Mouse (Mus musculus) thymus, adult 2 months (tissue): ENCODE data around the gene Wt1.

Source experiments
- CTCF ChIP-seq: fragments of 200-500 bp; IDR thresholded peaks from 2 replicates; pipeline ENCODE4 v1.5.1; 2012; ENCODE audit warnings: mild to moderate bottlenecking, control low read depth, low read length, moderate library complexity, borderline replicate concordance; ENCODE audit not compliant: control insufficient read depth, poor library complexity, insufficient read depth; ENCODE audit errors: extremely low read depth
- POLR2A ChIP-seq: fragments of 200-500 bp; IDR thresholded peaks from 2 replicates; pipeline ENCODE4 v1.6.1; 2012; ENCODE audit warnings: mild to moderate bottlenecking, low read length, control low read depth, moderate library complexity; ENCODE audit not compliant: control insufficient read depth, poor library complexity, insufficient read depth; ENCODE audit errors: extremely low read depth

GRCm38 (mm10) chr2:105077151-105077550 is 49.2 kb upstream of the Wt1 start:
- no peak for TF ChIP-seq POLR2A
- TF ChIP-seq CTCF, result no peak
